Mouse (Mus musculus) gastrocnemius, postnatal 14 days (tissue): ENCODE data around the gene Apbb2. TPM values are rescaled to one million over a fixed set of nuclear protein-coding genes. Genes with fewer than 3 reads are reported as not detected.

ENCODE experiments used
- DNase-seq: peaks from one replicate; pipeline ENCODE4 v3.0.0; 2021; ENCODE audit warnings: mixed read lengths
- intact Hi-C: fragments of 180-260 bp; cut with DNase I; formaldehyde crosslinking; loops from one replicate; pipeline ENCODE4 v1.15.1; 2025; ENCODE audit warnings: low total_unique reads
- total RNA-seq, 2 experiments: library from RNA; stranded (reverse); gene quantifications; 2 replicates each; pipeline ENCODE4 v1.2.3; 2021

Apbb2 gene
- total RNA-seq, 2 experiments from 2014 or later, result 41.0 to 48.3 TPM

DNA sequence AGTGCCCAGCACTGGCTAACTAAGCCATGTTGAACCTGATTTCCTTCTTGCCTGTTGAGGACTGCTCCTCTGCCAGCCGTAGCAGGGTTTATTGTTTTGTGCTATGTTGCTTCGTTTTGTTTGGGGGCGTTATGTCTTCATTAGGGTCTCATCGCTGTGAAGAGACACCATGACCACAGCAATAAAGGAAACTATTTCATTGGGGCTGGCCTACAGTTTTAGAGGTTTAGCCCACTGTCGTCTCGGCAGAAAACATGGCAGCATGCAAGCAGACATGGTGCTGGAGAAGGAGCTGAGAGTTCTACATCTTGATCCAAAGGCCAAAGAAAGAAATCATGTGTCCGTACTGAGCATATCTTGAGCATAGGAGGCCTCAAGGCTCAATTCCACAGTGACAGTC lies 119.0 kb downstream of the Apbb2 start:
- intact Hi-C loops, result no loop called here
- DNase-seq, result no peak

- DNase-seq, result no peak
- intact Hi-C loops, result no loop called here
These were observed 120.4 kb downstream of the Apbb2 start for GRCm38 (mm10) chr5:66498140-66498539.

GRCm38 (mm10) chr5:66497479-66498087 lies 121.0 kb downstream of the Apbb2 start:
- no peak for DNase-seq
- intact Hi-C loops, result no loop called here

- DNase-seq, result no peak
- intact Hi-C loops, result no loop called here
These were observed 121.7 kb downstream of the Apbb2 start for GRCm38 (mm10) chr5:66496881-66497360.

DNA sequence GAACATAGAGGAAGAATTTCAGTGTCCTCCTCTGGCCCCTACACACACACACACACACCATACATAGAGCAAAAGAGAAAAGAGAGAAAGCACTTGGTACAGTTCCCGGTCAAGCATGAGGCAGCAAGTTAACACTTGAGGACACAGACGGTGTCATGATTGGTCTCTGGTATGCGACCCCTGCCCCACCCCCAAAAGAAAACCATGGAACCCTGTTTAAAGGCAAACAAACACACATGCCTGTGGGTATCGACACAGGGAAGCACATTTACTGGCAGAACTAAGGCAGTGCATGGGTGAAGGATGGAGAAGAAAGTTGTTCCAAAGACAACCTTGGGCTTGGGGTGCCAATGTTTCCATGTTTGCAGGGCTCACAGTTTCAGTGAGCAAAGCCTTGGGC lies 123.9 kb downstream of the Apbb2 start:
- no peak for DNase-seq
- intact Hi-C loops, result no loop called here

DNA sequence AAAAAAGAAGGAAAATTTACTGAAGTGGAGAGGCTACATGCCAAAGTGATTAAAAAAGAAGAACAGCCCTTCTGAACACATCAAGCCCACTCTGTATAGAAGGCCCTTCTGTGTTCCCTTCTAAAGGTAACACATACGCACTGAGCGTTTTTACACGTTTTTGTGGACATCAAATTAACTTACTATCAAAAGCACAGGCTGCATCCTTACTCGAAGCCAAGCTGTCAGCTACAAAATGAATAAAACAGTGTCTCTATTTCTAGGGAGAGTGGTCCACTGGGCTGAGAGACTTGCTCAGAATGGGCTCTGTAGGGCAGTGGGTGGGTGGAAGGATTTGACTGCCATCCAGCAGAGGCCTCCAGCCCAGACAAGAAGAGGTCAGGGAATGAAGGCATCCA lies 126.0 kb downstream of the Apbb2 start:
- no peak for DNase-seq
- intact Hi-C loops, result no loop called here

DNA sequence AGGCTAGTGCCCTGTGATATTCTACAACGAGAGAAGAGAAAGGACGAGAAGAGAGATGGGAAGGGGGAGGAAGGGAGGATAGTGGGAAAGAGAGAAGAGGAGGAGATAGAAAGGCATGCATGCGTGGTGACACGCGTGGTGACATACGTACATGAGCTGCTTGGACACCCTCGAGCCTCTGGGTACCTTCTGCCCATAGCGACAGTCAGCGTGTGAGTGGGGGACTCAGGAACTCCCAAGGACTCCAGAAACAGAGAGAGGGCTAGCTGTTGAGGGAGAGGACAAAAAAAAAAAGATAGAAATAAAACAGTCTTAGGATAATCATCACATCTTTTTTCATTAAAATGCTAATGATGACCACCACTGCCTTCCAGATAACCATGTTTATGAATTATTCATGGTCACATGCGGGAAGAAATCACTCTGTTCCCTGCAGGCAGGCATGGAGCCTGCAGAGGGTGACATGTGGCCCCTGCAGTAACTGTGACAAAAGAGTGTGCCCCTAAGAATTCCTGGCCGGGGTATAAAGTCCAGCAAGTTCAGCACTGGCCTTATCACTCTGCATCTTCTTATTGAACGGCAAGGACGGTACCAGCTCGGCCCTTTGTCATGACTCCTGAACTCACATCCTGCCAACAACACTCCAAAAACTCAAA lies 126.5 kb downstream of the Apbb2 start:
- no peak for DNase-seq
- intact Hi-C loops, result no loop called here

DNA sequence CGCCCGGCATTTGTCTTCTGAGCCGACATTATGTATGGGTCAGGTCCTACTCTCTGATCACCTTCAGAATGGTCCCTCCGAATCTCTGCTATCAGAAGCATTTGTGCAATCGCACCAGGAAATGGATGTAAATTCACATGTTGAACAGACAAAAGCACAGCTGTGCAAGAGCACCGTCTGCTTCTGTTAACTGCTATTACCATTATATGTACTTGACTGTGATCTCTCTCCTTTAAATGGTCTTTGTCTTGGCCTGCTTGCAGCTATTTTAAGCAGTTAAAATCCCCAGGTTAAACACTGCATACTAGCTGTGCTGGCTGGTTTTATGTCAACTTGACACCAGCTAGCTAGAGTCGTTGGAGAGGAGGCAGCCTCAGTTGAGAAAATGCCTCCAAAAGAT lies 132.6 kb downstream of the Apbb2 start:
- intact Hi-C loops, result no loop called here
- DNase-seq, result no peak

DNA sequence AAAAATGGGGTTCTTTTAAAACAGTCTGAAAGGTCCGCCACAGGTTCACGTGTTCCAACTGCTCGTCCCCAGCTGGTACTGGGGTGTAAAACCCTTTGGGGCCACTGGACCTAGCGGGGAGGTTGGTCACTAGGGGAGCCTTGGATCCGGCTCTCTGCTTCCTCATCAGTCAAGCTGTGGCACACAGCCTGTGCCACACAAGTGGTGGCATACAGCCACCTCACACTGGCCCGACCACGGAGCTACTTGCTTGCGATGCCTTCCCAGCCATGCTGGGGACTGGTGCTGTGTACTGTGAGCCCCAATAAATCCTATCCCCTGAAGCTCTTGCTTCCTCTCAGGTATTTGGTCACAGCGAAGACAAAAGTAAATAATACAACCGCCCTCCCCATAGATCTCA lies 142.3 kb downstream of the Apbb2 start:
- no peak for DNase-seq
- intact Hi-C loops, result no loop called here

DNA sequence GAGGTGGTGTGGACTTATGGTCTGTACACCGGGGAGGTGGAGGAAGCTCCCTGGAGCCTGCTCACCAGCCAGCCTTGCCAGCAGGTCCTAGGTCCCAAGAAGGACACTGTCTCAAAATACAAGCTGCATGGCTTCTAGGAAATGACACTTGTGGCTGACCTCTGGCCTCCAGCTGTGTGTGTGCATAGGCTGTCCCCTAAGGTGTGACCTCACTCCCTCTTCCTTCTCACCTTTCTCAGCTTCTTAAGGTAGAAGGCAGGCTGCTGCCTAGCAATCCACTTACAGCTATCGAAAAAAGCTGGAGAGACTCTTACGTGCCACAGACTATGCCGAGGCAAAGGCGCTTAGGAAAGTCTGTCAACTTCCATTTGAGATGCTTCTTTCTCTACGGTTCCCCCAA lies 142.8 kb downstream of the Apbb2 start:
- intact Hi-C loops, result no loop called here

GRCm38 (mm10) chr5:66474153-66474552 lies 144.4 kb downstream of the Apbb2 start:
- DNase-seq, result no peak
- intact Hi-C loops, result no loop called here

More for the DNA sequence above, 142.8 kb downstream of the Apbb2 start:
- no peak for DNase-seq

DNA sequence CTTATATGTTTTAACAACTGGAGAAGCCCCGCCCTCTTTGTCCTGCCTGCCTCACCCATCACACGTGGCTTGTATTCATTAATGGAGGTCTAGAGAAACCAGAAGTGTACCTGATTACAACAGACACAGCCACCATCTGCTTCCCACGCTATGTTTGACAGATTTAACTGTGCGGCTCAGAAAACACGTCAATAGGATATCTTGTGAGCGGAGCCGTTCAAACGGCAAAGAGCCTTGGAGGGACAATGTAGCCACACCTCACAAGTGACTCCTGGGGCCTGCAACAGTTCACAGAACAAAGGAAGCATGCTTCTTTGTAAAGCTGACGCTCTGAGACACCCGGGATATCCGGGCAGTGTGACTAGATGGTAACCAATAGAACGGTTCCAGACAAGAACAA lies 145.0 kb downstream of the Apbb2 start:
- DNase-seq, result no peak
- intact Hi-C loops, result no loop called here

DNA sequence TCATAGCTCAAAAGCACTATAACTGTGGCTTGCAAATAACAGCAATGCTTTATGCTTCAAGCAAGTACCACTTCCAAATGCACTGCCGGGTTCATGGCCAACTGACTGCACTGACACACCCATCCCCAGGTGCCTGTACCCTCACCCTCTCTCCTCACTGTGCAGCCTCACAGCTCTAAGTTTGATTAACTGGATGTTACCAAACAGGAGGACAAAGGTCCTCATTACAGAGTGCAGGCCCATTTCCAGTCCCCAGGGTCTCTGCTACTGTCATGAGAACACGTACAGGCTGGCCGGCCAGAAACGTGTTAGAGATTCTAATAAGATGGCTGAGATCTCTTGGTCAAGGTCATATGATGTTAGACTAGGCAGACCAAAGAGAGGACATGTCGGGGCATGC lies 147.7 kb downstream of the Apbb2 start:
- DNase-seq, result no peak
- intact Hi-C loops, result no loop called here

DNA sequence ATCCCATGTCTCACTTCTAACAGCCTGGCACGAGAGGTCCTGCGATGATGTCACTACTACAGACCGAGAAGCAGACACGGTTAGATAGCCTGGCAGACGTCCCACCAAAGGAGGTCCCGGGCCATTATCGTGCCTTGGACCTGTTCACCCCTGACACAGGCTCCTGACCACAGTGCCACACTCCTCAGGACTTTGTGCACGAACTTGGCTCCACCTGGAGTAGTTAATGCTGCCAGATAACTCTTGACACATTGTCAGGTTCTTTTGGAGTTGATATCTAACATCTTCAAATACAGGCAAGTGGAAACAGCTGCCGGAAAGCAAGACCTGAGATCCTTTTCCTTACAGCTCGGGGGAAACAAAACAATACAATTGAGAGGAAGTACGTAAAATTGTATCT lies 148.9 kb downstream of the Apbb2 start:
- intact Hi-C loops, result no loop called here
- DNase-seq, result peak; percentile 30

DNA sequence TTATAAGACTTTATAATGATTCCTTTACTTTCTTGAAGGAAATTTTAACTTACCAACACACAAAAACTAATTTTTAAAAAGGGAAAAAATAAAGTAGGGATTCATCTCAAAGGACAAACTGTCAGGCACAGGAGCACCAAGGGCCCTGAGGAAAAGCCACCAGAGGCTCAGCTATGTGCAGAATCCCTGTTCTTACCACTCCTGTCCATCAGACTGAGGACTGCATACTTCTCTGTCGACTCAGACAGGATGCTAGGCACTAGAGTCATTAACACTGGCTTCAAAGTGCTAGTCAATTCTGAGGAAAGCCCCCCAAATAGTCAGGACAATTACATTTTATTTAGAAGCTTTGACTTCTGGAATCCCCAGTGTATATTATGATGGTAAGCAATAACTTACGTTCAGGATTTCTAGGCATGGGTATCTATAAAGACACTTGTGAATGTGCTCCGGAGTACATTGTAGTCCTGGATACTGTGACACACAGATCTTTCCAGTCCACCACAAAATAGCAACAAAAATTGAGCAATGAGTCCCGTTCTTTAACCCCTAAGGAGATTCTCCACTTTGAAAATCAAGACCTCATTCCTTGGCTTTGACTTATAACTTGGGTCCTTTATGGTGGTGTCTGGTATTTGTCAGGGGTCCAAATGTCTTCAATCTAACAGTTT lies 150.1 kb downstream of the Apbb2 start:
- intact Hi-C loops, result no loop called here

DNA sequence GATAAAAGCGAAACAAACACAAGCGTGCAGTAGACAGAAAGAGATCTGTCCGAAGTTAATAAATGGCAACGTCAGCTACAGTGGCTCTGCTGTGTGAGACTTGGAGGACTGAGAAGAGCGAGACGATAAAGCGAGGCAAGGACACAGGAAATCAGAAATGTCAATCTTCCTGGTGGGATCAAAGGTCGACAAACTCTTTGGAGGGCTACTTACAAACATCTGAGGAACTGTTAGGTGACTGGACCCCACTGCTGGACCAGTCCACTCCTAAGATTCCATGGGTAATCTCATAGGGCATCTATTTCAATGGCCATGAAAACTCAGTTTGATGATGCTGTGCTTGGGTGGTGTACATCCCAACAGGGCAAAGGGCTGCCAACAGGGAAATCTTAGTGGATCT lies 155.9 kb downstream of the Apbb2 start:
- no peak for DNase-seq
- intact Hi-C loops, result no loop called here

More for the DNA sequence above, 150.1 kb downstream of the Apbb2 start:
- no peak for DNase-seq

DNA sequence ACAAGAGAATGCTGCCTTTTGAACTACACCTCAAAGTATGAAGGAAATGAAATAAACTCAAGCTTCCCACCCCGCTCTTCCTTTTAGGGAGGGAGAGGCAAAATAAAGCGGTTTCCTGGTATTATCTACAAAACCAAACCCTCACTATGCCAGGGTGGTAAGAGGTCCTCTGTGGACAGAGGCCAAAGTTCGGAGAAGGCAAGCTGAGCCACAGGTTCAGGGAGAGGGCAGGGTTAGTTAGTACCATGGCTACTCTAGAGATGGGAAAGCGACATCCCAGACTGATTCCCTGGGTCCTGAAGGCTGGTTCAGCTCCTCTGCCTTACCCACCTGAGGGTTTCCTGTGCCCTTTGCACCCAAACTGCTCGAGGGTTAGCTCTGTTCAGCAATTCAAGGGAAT lies 159.7 kb downstream of the Apbb2 start:
- no peak for DNase-seq
- intact Hi-C loops, result no loop called here

GRCm38 (mm10) chr5:66455271-66455670 lies 163.3 kb downstream of the Apbb2 start:
- no peak for DNase-seq
- intact Hi-C loops, result no loop called here

- intact Hi-C loops, result no loop called here
These were observed 163.8 kb downstream of the Apbb2 start for GRCm38 (mm10) chr5:66454826-66455225.

GRCm38 (mm10) chr5:66453106-66453505 lies 165.5 kb downstream of the Apbb2 start:
- intact Hi-C loops, result no loop called here
- no peak for DNase-seq

More at GRCm38 (mm10) chr5:66454826-66455225, 163.8 kb downstream of the Apbb2 start:
- DNase-seq, result no peak

DNA sequence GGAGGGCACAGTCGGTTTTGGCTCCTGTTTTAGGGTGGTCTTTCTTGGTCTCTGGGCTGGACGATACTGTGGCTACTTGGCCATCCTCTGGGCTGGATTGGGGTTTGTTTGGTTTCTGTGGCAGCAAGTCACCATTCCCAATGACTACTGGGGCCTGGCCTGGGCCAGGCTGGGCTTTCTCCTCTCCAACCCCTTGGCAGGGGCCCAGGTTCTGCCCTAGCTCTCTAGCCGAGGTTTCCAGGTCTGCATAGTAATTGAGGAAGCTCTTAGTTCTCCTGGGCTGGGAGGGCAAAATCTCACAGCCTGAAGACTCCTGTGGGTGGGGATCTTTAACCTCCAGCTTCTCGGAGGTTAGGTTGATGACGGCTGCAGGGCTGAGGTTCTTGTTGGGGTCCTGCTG lies 167.0 kb downstream of the Apbb2 start:
- intact Hi-C loops, result no loop called here
- no peak for DNase-seq
